30 mouse cellular contexts compared by ENCODE assay signal in genomic region chr11:5930578-5930977, GRCm38 (mm10). TPM values are rescaled to one million over a fixed set of nuclear protein-coding genes. Genes with fewer than 3 reads are reported as not detected.
DNase-seq lines count a peak whose midpoint lies in the region; ATAC-seq and TF ChIP-seq lines count a peak whose summit lies in the region.
"Had no signal": no experiment of that assay in that cellular context is flagged by ENCODE, and none has a peak within 500 bp of the region (broad histone marks: within the 10 kb centered on the region; RNA-seq: fewer than 3 reads in every experiment).

No protein-coding gene starts in this region.

- TF ChIP-seq RAD21 in CH12.LX (IDR thresholded peaks at IDR 0.05; ENCODE audit: low read depth, low read length): no peak

- TF ChIP-seq CTCF in CH12.LX (conservative IDR thresholded peaks at IDR 0.05 in 1 of 2, IDR thresholded peaks at IDR 0.05 in 1 of 2; ENCODE audit: low read depth in 2 of 2, low read length in 2 of 2): no peak

- no peaks in the 10 kb centered on the region for H3K79me2 ChIP-seq in CH12.LX (replicated peaks; ENCODE audit: control insufficient read depth, extremely low read depth, insufficient read depth, poor library complexity, severe bottlenecking)

- peaks cover 7% of the 10 kb centered on the region for H3K27me3 ChIP-seq in CH12.LX (replicated peaks)
- H3K27me3 ChIP-seq in splenic B cell, adult 2 months (ENCODE audit: control insufficient read depth, insufficient read depth, low read length, poor library complexity, severe bottlenecking): no peaks in the 10 kb centered on the region
- H3K27me3 ChIP-seq in midbrain, embryonic 16.5 days (ENCODE audit: control insufficient read depth, insufficient read depth, low read depth, low read length): no peaks in the 10 kb centered on the region
- H3K27me3 ChIP-seq: embryonic facial prominence, embryonic 13.5 days; embryonic facial prominence, embryonic 15.5 days; forebrain, embryonic 15.5 days; Patski had no signal

- no peaks in the 10 kb centered on the region for H3K36me3 ChIP-seq in CH12.LX (replicated peaks in 1 of 2; ENCODE audit: control insufficient read depth in 1 of 2, insufficient read depth in 1 of 2, low read length in 1 of 2)
- H3K36me3 ChIP-seq in splenic B cell, adult 2 months (ENCODE audit: control insufficient read depth, insufficient read depth, low read length, poor library complexity, severe bottlenecking): no peaks in the 10 kb centered on the region
- H3K36me3 ChIP-seq in midbrain, embryonic 16.5 days (ENCODE audit: control insufficient read depth, insufficient read depth, low read length): no peaks in the 10 kb centered on the region
- H3K36me3 ChIP-seq: embryonic facial prominence, embryonic 13.5 days; embryonic facial prominence, embryonic 15.5 days; forebrain, embryonic 10.5 days; forebrain, embryonic 15.5 days had no signal

- H3K9me3 ChIP-seq in CH12.LX (replicated peaks; ENCODE audit: low read length): peaks cover 2% of the 10 kb centered on the region
- no peaks in the 10 kb centered on the region for H3K9me3 ChIP-seq in midbrain, embryonic 16.5 days (replicated peaks; ENCODE audit: control insufficient read depth, low read length, poor library complexity, severe bottlenecking)
- H3K9me3 ChIP-seq: embryonic facial prominence, embryonic 15.5 days had no signal

- 60% methylated on average over 1 of the region's 1 CpGs for WGBS in midbrain, embryonic 16.5 days

- dilution Hi-C loops in CH12.LX (cut with MboI; ENCODE audit: extremely low pct_ligation_motif_present, extremely low pct_unique_long_range_greater_than_20kb, low sequenced_read_pairs): no loop called here

- no peak for TF ChIP-seq POLR2A in CH12.LX (IDR thresholded peaks at IDR 0.05; ENCODE audit: low read depth, low read length)

- no peak overlapping the region for H3K4me2 ChIP-seq in CH12.LX (ENCODE audit: insufficient read depth, low read depth, poor library complexity, severe bottlenecking)
- no peak overlapping the region for H3K4me2 ChIP-seq in midbrain, embryonic 16.5 days (ENCODE audit: low read length)
- H3K4me2 ChIP-seq: embryonic facial prominence, embryonic 13.5 days; embryonic facial prominence, embryonic 15.5 days; forebrain, embryonic 13.5 days; forebrain, embryonic 15.5 days had no signal

- DNase-seq in heart, adult 11 months: peak; percentile 25
- no peak for DNase-seq in heart, adult 18-20 months
- no peak for DNase-seq in CH12.LX (ENCODE audit: extremely low read depth)
- peak; percentile 52 for DNase-seq in Muller cell, postnatal 12 days (ENCODE audit: inconsistent ontology term)
- DNase-seq in splenic B cell, adult 2 months (ENCODE audit: low read depth, low spot score): peak; percentile 27
- no peak for DNase-seq in cerebellum, adult 11-12 months
- DNase-seq in retina, embryonic 14.5 days (ENCODE audit: low spot score): no peak
- DNase-seq: adrenal gland, adult 8-10 months; adrenal gland, postnatal 14 days; adrenal gland, postnatal 36 days; cerebellum, adult 18-20 months; cerebellum, adult 8-10 months; cerebellum, adult 9-11 months; cerebellum, postnatal 14 days; cerebellum, postnatal 36 days; embryo, embryonic 11 days had no signal

- TF ChIP-seq EP300 in CH12.LX (IDR thresholded peaks at IDR 0.05; ENCODE audit: low read length): no peak

- peaks cover 4 to 5% of the 10 kb centered on the region in 2 experiments for H3K4me1 ChIP-seq in CH12.LX (ENCODE audit: control insufficient read depth in 1 of 2, insufficient read depth in 2 of 2)
- H3K4me1 ChIP-seq in midbrain, embryonic 16.5 days (ENCODE audit: control insufficient read depth, insufficient read depth, low read length): no peaks in the 10 kb centered on the region
- H3K4me1 ChIP-seq: embryonic facial prominence, embryonic 13.5 days; embryonic facial prominence, embryonic 15.5 days; forebrain, embryonic 10.5 days; forebrain, embryonic 13.5 days; forebrain, embryonic 15.5 days had no signal

- H3K9ac ChIP-seq in CH12.LX (ENCODE audit: insufficient read depth, low read depth): no peak overlapping the region
- H3K9ac ChIP-seq in midbrain, embryonic 16.5 days (ENCODE audit: low read depth, low read length): no peak overlapping the region
- H3K9ac ChIP-seq: embryonic facial prominence, embryonic 13.5 days; embryonic facial prominence, embryonic 15.5 days; forebrain, embryonic 13.5 days; forebrain, embryonic 15.5 days had no signal

- no peak overlapping the region for H3K27ac ChIP-seq in CH12.LX (ENCODE audit: insufficient read depth, low read depth)
- no peak overlapping the region for H3K27ac ChIP-seq in midbrain, embryonic 16.5 days (ENCODE audit: low read length)
- H3K27ac ChIP-seq: embryonic facial prominence, embryonic 13.5 days; embryonic facial prominence, embryonic 15.5 days; forebrain, embryonic 10.5 days; forebrain, embryonic 13.5 days; forebrain, embryonic 15.5 days had no signal

- in situ Hi-C loops in CH12.LX (cut with MboI; ENCODE audit: low pct_ligation_motif_present, low pct_unique_long_range_greater_than_20kb, low sequenced_read_pairs): no loop called here

- H3K4me3 ChIP-seq in CH12.LX (replicated peaks in 1 of 3; ENCODE audit: low read depth in 2 of 3, low read length in 2 of 3, poor library complexity in 1 of 3): no peak overlapping the region
- H3K4me3 ChIP-seq in midbrain, embryonic 16.5 days (ENCODE audit: low read depth, low read length): no peak overlapping the region
- H3K4me3 ChIP-seq: embryonic facial prominence, embryonic 13.5 days; embryonic facial prominence, embryonic 15.5 days; erythroblast, embryonic 14.5 days; forebrain, embryonic 10.5 days; forebrain, embryonic 13.5 days; forebrain, embryonic 15.5 days had no signal

- ATAC-seq in midbrain, embryonic 16.5 days: no peak
- ATAC-seq: activated CD4-positive, CD25-positive, alpha-beta regulatory T cell, adult 4 months; forebrain, embryonic 13.5 days; forebrain, embryonic 15.5 days; Patski had no signal

TF ChIP-seq in CH12.LX, 34 proteins besides CTCF, POLR2A, EP300 and RAD21:
- TF ChIP-seq BHLHE40 (IDR thresholded peaks at IDR 0.05; ENCODE audit: low read depth, low read length) (peak; percentile 74), HCFC1 (IDR thresholded peaks at IDR 0.05; ENCODE audit: low read depth, low read length) (no peak), IRF4 (IDR thresholded peaks at IDR 0.05; ENCODE audit: low read depth, low read length) (peak; percentile 22; the same call in 1 of the 2 replicates), NRF1 (IDR thresholded peaks at IDR 0.05; ENCODE audit: low read depth, low read length) (no peak), JUN (IDR thresholded peaks at IDR 0.05; ENCODE audit: insufficient read depth, low read depth, low read length) (no peak), TBP (conservative IDR thresholded peaks at IDR 0.05; ENCODE audit: low read depth, low read length) (no peak), KAT2A (IDR thresholded peaks at IDR 0.05; ENCODE audit: insufficient replicate concordance, low read length) (no peak), CHD2 (IDR thresholded peaks at IDR 0.05; ENCODE audit: low read length) (no peak)
TF ChIP-seq in CH12.LX: peak in this region for 2.

RNA-seq across cellular contexts. Expression of gene Gck, which starts 19.3 kb away (rescaled TPM):
- 10 to 100 TPM; 15.4 to 18.5 TPM for total RNA-seq in heart, adult 18-20 months (2021)
- total RNA-seq in CH12.LX (2012; rRNA removed) (0.63 and 0.68 TPM in 2 replicates), CH12.LX (2014; rRNA removed) (1.0 and 1.2 TPM in 2 replicates)
- 1.4 and 2.3 TPM in 2 replicates for polyA plus RNA-seq in CH12.LX (2012; ENCODE audit: insufficient read length, low read depth)
- 10.5 and 11.8 TPM in 2 replicates for polyA plus RNA-seq in midbrain, embryonic 16.5 days (2015; fragmentation: Nextera tagmentation; extraction: Ambion mirVana)
- total RNA-seq: common myeloid progenitor, adult 5-6 weeks; MEL had no signal
- polyA plus RNA-seq: activated CD4-positive, CD25-positive, alpha-beta regulatory T cell, adult 4 months; C2C12; erythroblast, embryonic 14.5 days had no signal

RNA-seq across cellular contexts. Expression of gene Ykt6, which starts 24.9 kb away (rescaled TPM):
- total RNA-seq in heart, adult 18-20 months (2021): 10 to 100 TPM; 59.5 to 71.5 TPM
- total RNA-seq in CH12.LX (2012; rRNA removed) (79.8 and 103 TPM in 2 replicates), CH12.LX (2014; rRNA removed) (95.1 and 95.8 TPM in 2 replicates)
- 117 and 121 TPM in 2 replicates for polyA plus RNA-seq in CH12.LX (2012; ENCODE audit: insufficient read length, low read depth)
- polyA plus RNA-seq in midbrain, embryonic 16.5 days (2015; fragmentation: Nextera tagmentation; extraction: Ambion mirVana): 108 TPM in 2 replicates

RNA-seq across cellular contexts. Expression of gene Myl7, which starts 32.0 kb away (rescaled TPM):
- total RNA-seq in heart, adult 18-20 months (2021): 100 to 1,000 TPM; 602 to 633 TPM
- 0.42 TPM in 1 of 2 replicates, not detected in the other for total RNA-seq in CH12.LX (2012; rRNA removed)
- total RNA-seq in CH12.LX (2014; rRNA removed): not detected in 2 replicates
- polyA plus RNA-seq in CH12.LX (2012; ENCODE audit: insufficient read length, low read depth): 0.44 TPM in 1 of 2 replicates, not detected in the other
- polyA plus RNA-seq in midbrain, embryonic 16.5 days (2015; fragmentation: Nextera tagmentation; extraction: Ambion mirVana): not detected in 2 replicates
- total RNA-seq: adrenal gland, adult 18-20 months; adrenal gland, postnatal 14 days; adrenal gland, postnatal 36 days; common myeloid progenitor, adult 5-6 weeks; MEL had no signal
- polyA plus RNA-seq: activated CD4-positive, CD25-positive, alpha-beta regulatory T cell, adult 4 months; C2C12; forebrain, embryonic 13.5 days; frontal cortex, adult 2 months; Patski had no signal

RNA-seq across cellular contexts. Expression of gene Pold2, which starts 52.5 kb away (rescaled TPM):
- 10 to 100 TPM; 35.4 to 40.6 TPM for total RNA-seq in heart, adult 18-20 months (2021)
- total RNA-seq in CH12.LX (2012; rRNA removed): 285 and 330 TPM in 2 replicates
- total RNA-seq in CH12.LX (2014; rRNA removed): 120 and 136 TPM in 2 replicates
- 205 and 218 TPM in 2 replicates for polyA plus RNA-seq in CH12.LX (2012; ENCODE audit: insufficient read length, low read depth)
- 54.0 and 57.4 TPM in 2 replicates for polyA plus RNA-seq in midbrain, embryonic 16.5 days (2015; fragmentation: Nextera tagmentation; extraction: Ambion mirVana)

Comparison
In these comparisons a context has a peak if more than half of its experiments do, and no peak if none do; other contexts are left out.
1. DNase-seq: peak in heart, adult 11 months (single experiment), Muller cell, postnatal 12 days (single experiment) and splenic B cell, adult 2 months (single experiment); none in heart, adult 18-20 months (0 of 2), CH12.LX (single experiment), cerebellum, adult 11-12 months (single experiment) and retina, embryonic 14.5 days (single experiment).
2. RNA of gene Gck, which starts 19.3 kb away (total RNA-seq): 15.4 to 18.5 TPM in heart, adult 18-20 months; 0.63 to 1.2 TPM in CH12.LX; every median in the first group is over 4 times any median in the second.
3. RNA of gene Myl7, which starts 32.0 kb away (total RNA-seq): 602 to 633 TPM in heart, adult 18-20 months; 0.42 TPM in CH12.LX; every median in the first group is over 100 times any median in the second.